Mouse (Mus musculus) kidney, adult 8-10 months (tissue): ENCODE measurements around the gene Higd1a.

ENCODE experiments used
- DNase-seq, 2 experiments: peaks; one replicate each; pipeline ENCODE4 v3.0.0; 2022

Gene Higd1a

GRCm38 (mm10) chr9:121877052-121877740 lies 19.0 kb upstream of the Higd1a start:
- DNase-seq = peak; percentile 51 to 70

GRCm38 (mm10) chr9:121873578-121873977 lies 15.4 kb upstream of the Higd1a start:
- DNase-seq = no peak

- DNase-seq = no peak
Measured at GRCm38 (mm10) chr9:121872062-121872683, 14.0 kb upstream of the Higd1a start.

GRCm38 (mm10) chr9:121869973-121870515 lies 11.9 kb upstream of the Higd1a start:
- no peak for DNase-seq

- DNase-seq = no peak
Measured at GRCm38 (mm10) chr9:121869432-121869831, 11.3 kb upstream of the Higd1a start.

- no peak for DNase-seq
Measured at GRCm38 (mm10) chr9:121868236-121868635, 10.1 kb upstream of the Higd1a start.

GRCm38 (mm10) chr9:121867632-121868031 lies 9.5 kb upstream of the Higd1a start:
- no peak for DNase-seq

GRCm38 (mm10) chr9:121865425-121866008 lies 7.4 kb upstream of the Higd1a start:
- no peak for DNase-seq

- DNase-seq = no peak
Measured at GRCm38 (mm10) chr9:121864837-121865236, 6.7 kb upstream of the Higd1a start.

GRCm38 (mm10) chr9:121860921-121861320 lies 2.8 kb upstream of the Higd1a start:
- DNase-seq = no peak

GRCm38 (mm10) chr9:121859345-121859744 lies 1.2 kb upstream of the Higd1a start:
- DNase-seq = no peak

- peak; percentile 97 to 98 for DNase-seq
Measured at GRCm38 (mm10) chr9:121857474-121858152, 549 bp downstream of the Higd1a start.

- peak; percentile 38 to 54 for DNase-seq
Measured at GRCm38 (mm10) chr9:121856649-121857416, 1.3 kb downstream of the Higd1a start.

GRCm38 (mm10) chr9:121854246-121854645 lies 3.9 kb downstream of the Higd1a start:
- DNase-seq = no peak

GRCm38 (mm10) chr9:121847842-121848241 lies 10.3 kb downstream of the Higd1a start:
- no peak for DNase-seq

GRCm38 (mm10) chr9:121847138-121847537 lies 11.0 kb downstream of the Higd1a start:
- no peak for DNase-seq

GRCm38 (mm10) chr9:121846526-121847118 lies 11.5 kb downstream of the Higd1a start:
- peak in 1 of 2 experiments; percentile 18 for DNase-seq

GRCm38 (mm10) chr9:121842914-121843313 lies 15.2 kb downstream of the Higd1a start:
- no peak for DNase-seq

- no peak for DNase-seq
Measured at GRCm38 (mm10) chr9:121839622-121839965, 18.6 kb downstream of the Higd1a start.

- peak; percentile 39 to 50 for DNase-seq
Measured at GRCm38 (mm10) chr9:121838829-121839621, 19.1 kb downstream of the Higd1a start, which contains the start of gene Ccdc13. Gene Ccdc13 (minus strand): TSS chr9:121839461.

- no peak for DNase-seq
Measured at GRCm38 (mm10) chr9:121838008-121838407, 20.2 kb downstream of the Higd1a start.
